Mouse (Mus musculus) gastrocnemius, postnatal 10 days (tissue): ENCODE data around the gene Vps72. TPM values are rescaled to one million over a fixed set of nuclear protein-coding genes. Genes with fewer than 3 reads are reported as not detected.
"Not testable (repeated sequence)": the region's sequence is repeated elsewhere in the genome, so short reads cannot be mapped to it uniquely, and the experiment has no call there.

Experiments
- DNase-seq: peaks from one replicate; pipeline ENCODE4 v3.0.0; 2021; ENCODE audit warnings: mixed read lengths
- total RNA-seq, 2 experiments: library from RNA; stranded (reverse); gene quantifications; 2 replicates each; pipeline ENCODE4 v1.2.3; 2021

Gene Vps72
- total RNA-seq, 2 experiments from 2014 or later: 41.0 to 49.1 TPM

- DNase-seq: peak; percentile 79
Measured at GRCm38 (mm10) chr3:95133680-95134101, 22.9 kb downstream of the Vps72 start, which contains the start of the genes Scnm1 and Lysmd1. Gene Scnm1, minus strand, starts transcription at chr3:95134011. Gene Lysmd1, plus strand, starts transcription at chr3:95134088.

GRCm38 (mm10) chr3:95134133-95134532 lies 23.3 kb downstream of the Vps72 start:
- DNase-seq: not testable (repeated sequence)

GRCm38 (mm10) chr3:95135023-95135422 lies 24.2 kb downstream of the Vps72 start:
- DNase-seq: peak; percentile 50

GRCm38 (mm10) chr3:95135433-95136052 lies 24.7 kb downstream of the Vps72 start:
- DNase-seq: no peak

GRCm38 (mm10) chr3:95136336-95136735 lies 25.5 kb downstream of the Vps72 start:
- DNase-seq: no peak

- no peak for DNase-seq
Measured at GRCm38 (mm10) chr3:95139586-95140288, 28.9 kb downstream of the Vps72 start.

GRCm38 (mm10) chr3:95140289-95140595 lies 29.4 kb downstream of the Vps72 start:
- no peak for DNase-seq

- no peak for DNase-seq
Measured at GRCm38 (mm10) chr3:95140795-95141194, 30.0 kb downstream of the Vps72 start.

- DNase-seq: no peak
Measured at GRCm38 (mm10) chr3:95141474-95141873, 30.7 kb downstream of the Vps72 start.

- no peak for DNase-seq
Measured at GRCm38 (mm10) chr3:95141952-95142616, 31.3 kb downstream of the Vps72 start, which contains the start of gene Tnfaip8l2. Gene Tnfaip8l2, minus strand, starts transcription at chr3:95142360.

- peak; percentile 87 for DNase-seq
Measured at GRCm38 (mm10) chr3:95142617-95143011, 31.8 kb downstream of the Vps72 start.

- DNase-seq: no peak
Measured at GRCm38 (mm10) chr3:95147924-95148323, 37.1 kb downstream of the Vps72 start.

- peak; percentile 46 for DNase-seq
Measured at GRCm38 (mm10) chr3:95153874-95154273, 43.1 kb downstream of the Vps72 start.

GRCm38 (mm10) chr3:95159511-95159986 lies 48.7 kb downstream of the Vps72 start:
- DNase-seq: no peak

- DNase-seq: peak; percentile 93
Measured at GRCm38 (mm10) chr3:95159987-95160963, 49.5 kb downstream of the Vps72 start, which contains the start of gene Sema6c. Gene Sema6c, plus strand, starts transcription at chr3:95160457.

GRCm38 (mm10) chr3:95161041-95161551 lies 50.3 kb downstream of the Vps72 start:
- peak; percentile 58 for DNase-seq

- no peak for DNase-seq
Measured at GRCm38 (mm10) chr3:95161618-95162344, 51.0 kb downstream of the Vps72 start.

GRCm38 (mm10) chr3:95162345-95162628 lies 51.5 kb downstream of the Vps72 start:
- no peak for DNase-seq

GRCm38 (mm10) chr3:95163419-95164255 lies 52.8 kb downstream of the Vps72 start:
- peak; percentile 76 for DNase-seq

GRCm38 (mm10) chr3:95164256-95164550 lies 53.4 kb downstream of the Vps72 start:
- no peak for DNase-seq
